Mouse (Mus musculus) liver, embryonic 11.5 days (tissue): ENCODE data around the gene Slc47a1. TPM values are rescaled to one million over a fixed set of nuclear protein-coding genes. Genes with fewer than 3 reads are reported as not detected.
A peak's percentile ranks its signal among the peaks of the same experiment; 100 is the strongest.
"Not testable (repeated sequence)": the region's sequence is repeated elsewhere in the genome, so short reads cannot be mapped to it uniquely, and the experiment has no call there.

ENCODE experiments used
- ATAC-seq: fragments of 200-750 bp; cut with Nextera tagmentation; replicated peaks from 2 replicates; pipeline ENCODE4 v1.8.0; 2017; ENCODE audit warnings: moderate number of reproducible peaks, mild to moderate bottlenecking, moderate TSS enrichment, moderate library complexity; ENCODE audit not compliant: low FRiP score
- DNase-seq: peaks from one replicate; pipeline ENCODE4 v3.0.0-alpha.2; 2017; ENCODE audit warnings: low spot score
- H3K27ac ChIP-seq: fragments of 300-500 bp; sonication (generic); 2 replicates; pipeline ENCODE4 v1.5.1; 2014; ENCODE audit warnings: mild to moderate bottlenecking, low read depth, low read length, control low read depth
- H3K27me3 ChIP-seq: fragments of 300-500 bp; sonication (generic); replicated peaks from 2 replicates; pipeline ENCODE4 v1.6.1; 2014; ENCODE audit warnings: low read length, mixed read lengths; ENCODE audit not compliant: control insufficient read depth, insufficient read depth
- H3K36me3 ChIP-seq: fragments of 300-500 bp; sonication (generic); 2 replicates; pipeline ENCODE4 v1.6.1; 2014; ENCODE audit warnings: mild to moderate bottlenecking, low read length, moderate library complexity, mixed read lengths; ENCODE audit not compliant: control insufficient read depth, insufficient read depth
- H3K4me1 ChIP-seq: fragments of 300-500 bp; sonication (generic); replicated peaks from 2 replicates; pipeline ENCODE4 v1.6.1; 2014; ENCODE audit warnings: low read length, mixed read lengths; ENCODE audit not compliant: control insufficient read depth, insufficient read depth
- H3K4me2 ChIP-seq: fragments of 300-500 bp; sonication (generic); 2 replicates; pipeline ENCODE4 v1.6.1; 2014; ENCODE audit warnings: mild to moderate bottlenecking, control low read depth, moderate library complexity
- H3K4me3 ChIP-seq: fragments of 300-500 bp; sonication (generic); 2 replicates; pipeline ENCODE4 v1.5.1; 2014; ENCODE audit warnings: low read depth, low read length, control low read depth
- H3K9ac ChIP-seq: fragments of 300-500 bp; sonication (generic); 2 replicates; pipeline ENCODE4 v1.6.1; 2014; ENCODE audit warnings: low read depth, low read length, control low read depth
- H3K9me3 ChIP-seq: fragments of 300-500 bp; sonication (generic); 2 replicates; pipeline ENCODE4 v1.6.1; 2016; ENCODE audit warnings: low read length, inconsistent platforms, mixed read lengths; ENCODE audit not compliant: control insufficient read depth
- WGBS: fragments of 180-500 bp; shearing (Covaris S2); extraction: QIAGEN DNeasy Blood & Tissue Kit; methylation state at CpG from one replicate; pipeline ENCODE4 v1.1.7; 2014; 5-methylcytosine and 5-hydroxymethylcytosine counted together
- polyA plus RNA-seq: library from polyadenylated mRNA; unstranded; fragments of >200 nt; fragmentation: Nextera tagmentation; extraction: Ambion mirVana; gene quantifications from 2 replicates; pipeline ENCODE4 v1.2.1, GENCODE M21; 2014

Slc47a1 gene
- 1.4 TPM in 2 replicates for polyA plus RNA-seq

DNA sequence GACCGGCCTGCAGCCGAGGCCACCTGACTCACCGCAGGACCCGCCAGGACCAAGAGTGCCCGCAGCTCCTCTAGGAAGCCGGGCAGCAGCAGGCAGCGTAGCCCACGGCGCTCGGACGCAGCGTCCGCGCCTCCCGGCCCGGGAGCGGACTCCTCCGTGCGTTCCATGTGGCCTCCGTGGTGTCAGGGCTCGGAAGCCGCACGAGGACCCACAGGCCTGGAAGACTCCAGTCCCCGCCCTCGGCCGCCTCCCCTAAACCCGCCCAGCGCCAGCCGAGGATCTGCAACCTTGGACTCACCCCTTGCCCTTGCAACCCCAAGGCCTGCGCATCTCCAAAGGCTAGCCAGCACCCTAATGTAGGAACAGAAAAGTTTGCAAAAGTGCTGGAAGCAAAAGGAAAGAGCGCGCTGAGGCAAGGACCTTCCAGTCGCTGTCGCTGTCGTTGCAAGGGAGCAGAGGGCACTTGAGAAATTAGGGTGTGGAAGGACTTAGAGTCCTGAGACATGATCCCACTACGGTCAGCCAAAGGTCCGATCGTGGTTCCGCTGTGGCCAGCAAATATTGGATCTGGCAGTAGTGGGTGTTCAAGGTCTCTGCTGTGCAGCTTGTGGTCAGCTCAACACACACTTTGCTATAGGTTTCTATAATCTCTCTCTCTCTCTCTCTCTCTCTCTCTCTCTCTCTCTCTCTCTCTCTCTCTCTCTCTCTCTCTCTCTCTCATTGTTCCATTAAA, at the start of gene Slc47a1:
Slc47a1 (minus strand) TSS at position 465 of the 733 bp plus-strand sequence.
- Histone ChIP-seq H3K4me2 (peak within 1 kb of the TSS; percentile 65), H3K27me3 (peaks cover 42% of the 10 kb centered on the region), H3K27ac (no peak within 1 kb of the TSS), H3K4me1 (0 out of 2 replicates have a peak, but pooled peaks cover 5% of the 10 kb centered on the region), H3K36me3 (no peaks in the 10 kb centered on the region), H3K9ac (no peak within 1 kb of the TSS), H3K9me3 (no peaks in the 10 kb centered on the region), H3K4me3 (peak within 1 kb of the TSS; percentile 36)
- no peak for ATAC-seq
- WGBS = 16% methylated on average over 39 of the region's 39 CpGs
- DNase-seq = peak; percentile 39

DNA sequence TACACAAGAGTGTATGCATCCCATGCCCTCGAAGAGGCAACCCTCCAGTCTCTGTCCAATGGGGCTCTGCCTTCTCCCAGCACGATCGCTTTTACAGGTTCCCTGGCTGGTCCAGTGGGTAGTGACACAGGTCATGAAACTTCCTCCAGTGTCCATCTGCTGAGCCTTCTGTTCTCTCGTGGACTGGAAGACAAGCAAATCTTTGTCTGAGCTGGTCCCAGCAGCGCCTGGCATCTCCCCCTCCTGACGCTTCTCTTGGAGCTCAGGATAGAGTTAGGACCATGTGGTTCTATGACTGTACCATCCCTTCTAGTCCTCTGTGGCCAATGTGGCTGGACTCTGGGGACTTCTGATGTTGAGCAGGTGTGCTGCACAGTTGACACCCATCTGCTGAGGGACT, 41.1 kb upstream of the Slc47a1 start:
- WGBS = 81% methylated on average over 6 of the region's 6 CpGs
- no peaks in the 10 kb centered on the region for H3K27me3 ChIP-seq
- DNase-seq = no peak

DNA sequence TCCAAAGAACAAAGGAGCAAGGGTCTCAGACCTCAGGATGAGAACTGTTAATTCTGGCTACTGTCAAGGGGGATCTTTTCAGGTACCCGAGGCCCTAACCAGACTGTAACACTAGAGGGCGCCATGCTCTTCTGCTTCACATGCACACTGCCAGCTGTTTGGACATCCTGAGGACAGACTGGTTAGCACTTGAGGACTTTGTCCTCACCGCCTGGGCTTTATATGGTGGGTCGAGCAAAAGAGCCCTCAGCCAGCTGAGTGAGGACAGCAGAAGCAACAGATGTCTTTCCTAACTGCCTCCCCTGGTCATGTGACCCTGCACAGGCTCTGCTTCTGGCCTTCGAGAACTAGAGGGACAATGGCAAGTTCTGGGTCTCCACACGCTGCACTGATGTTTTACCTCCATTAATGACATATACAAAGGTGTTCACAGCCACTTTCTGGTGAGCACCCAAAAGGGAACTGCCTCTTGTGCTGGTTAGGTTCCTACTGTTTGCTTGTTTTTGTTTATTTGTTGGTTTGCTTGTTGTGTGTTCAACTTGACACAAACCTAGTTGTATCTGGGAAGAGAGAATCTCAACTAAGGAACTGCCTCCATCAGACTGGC, 39.9 kb upstream of the Slc47a1 start:
- peak; percentile 69 for DNase-seq
- no peak overlapping the region for H3K4me3 ChIP-seq
- H3K4me1 ChIP-seq = no peaks in the 10 kb centered on the region
- no peaks in the 10 kb centered on the region for H3K9me3 ChIP-seq
- no peak overlapping the region for H3K9ac ChIP-seq
- no peak overlapping the region for H3K4me2 ChIP-seq
- H3K27me3 ChIP-seq = no peaks in the 10 kb centered on the region
- H3K36me3 ChIP-seq = no peaks in the 10 kb centered on the region
- H3K27ac ChIP-seq = no peak overlapping the region
- 30% methylated on average over 6 of the region's 6 CpGs for WGBS
- ATAC-seq = no peak

More for the DNA sequence above, 41.1 kb upstream of the Slc47a1 start:
- Histone ChIP-seq H3K9ac (no peak overlapping the region), H3K36me3 (no peaks in the 10 kb centered on the region), H3K9me3 (no peaks in the 10 kb centered on the region), H3K4me1 (no peaks in the 10 kb centered on the region), H3K4me2 (no peak overlapping the region), H3K27ac (no peak overlapping the region), H3K4me3 (no peak overlapping the region)
- ATAC-seq = no peak

DNA sequence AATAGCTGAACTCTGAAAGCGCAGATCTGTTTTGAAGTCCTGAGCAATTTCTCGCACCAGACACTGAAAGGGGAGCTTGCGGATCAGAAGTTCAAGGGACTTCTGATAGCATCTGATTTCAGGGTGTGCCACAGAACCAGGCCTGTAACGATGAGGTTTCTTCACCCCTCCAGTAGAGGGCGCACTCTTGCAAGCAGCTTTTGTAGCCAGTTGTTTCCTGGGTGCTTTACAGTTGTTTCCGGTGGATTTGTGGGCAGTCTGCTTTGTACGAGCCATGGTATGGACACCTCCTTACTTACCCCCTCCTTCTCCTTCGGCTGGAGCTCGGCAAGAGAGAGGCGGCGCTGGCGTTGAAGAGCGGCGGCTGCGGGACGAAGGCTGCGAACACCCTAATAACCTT, 38.4 kb upstream of the Slc47a1 start:
- not testable (repeated sequence) for ATAC-seq, H3K4me1 ChIP-seq, H3K9me3 ChIP-seq, H3K36me3 ChIP-seq, H3K4me2 ChIP-seq, DNase-seq, H3K9ac ChIP-seq, H3K4me3 ChIP-seq, H3K27ac ChIP-seq, H3K27me3 ChIP-seq
- 83% methylated on average over 17 of the region's 17 CpGs for WGBS

DNA sequence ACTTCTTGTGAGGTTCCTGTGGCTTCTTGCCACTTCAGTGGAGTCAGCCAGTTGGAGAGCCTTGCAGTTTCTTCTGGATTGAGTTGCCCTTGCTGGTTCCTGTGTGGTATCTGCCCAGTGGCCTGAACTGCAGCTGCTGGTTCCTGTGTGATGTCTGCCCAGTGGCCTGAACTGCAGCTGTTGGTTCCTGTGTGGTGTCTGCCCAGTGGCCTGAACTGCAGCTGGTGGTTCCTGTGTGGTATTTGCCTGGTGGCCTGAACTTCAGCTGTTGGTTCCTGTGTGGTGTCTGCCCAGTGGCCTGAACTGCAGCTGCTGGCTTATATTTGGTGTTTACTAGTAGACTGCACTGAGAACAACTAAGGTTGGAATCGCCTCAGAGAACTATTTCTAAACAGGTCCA, 37.3 kb upstream of the Slc47a1 start:
- DNase-seq = no peak
- Histone ChIP-seq H3K4me1 (no peaks in the 10 kb centered on the region), H3K9ac (no peak overlapping the region), H3K9me3 (no peaks in the 10 kb centered on the region), H3K36me3 (no peaks in the 10 kb centered on the region), H3K4me2 (no peak overlapping the region), H3K4me3 (no peak overlapping the region), H3K27ac (no peak overlapping the region), H3K27me3 (0 out of 2 replicates have a peak, but pooled peaks cover 2% of the 10 kb centered on the region)
- no peak for ATAC-seq
- WGBS = 72% methylated on average over 1 of the region's 1 CpGs

DNA sequence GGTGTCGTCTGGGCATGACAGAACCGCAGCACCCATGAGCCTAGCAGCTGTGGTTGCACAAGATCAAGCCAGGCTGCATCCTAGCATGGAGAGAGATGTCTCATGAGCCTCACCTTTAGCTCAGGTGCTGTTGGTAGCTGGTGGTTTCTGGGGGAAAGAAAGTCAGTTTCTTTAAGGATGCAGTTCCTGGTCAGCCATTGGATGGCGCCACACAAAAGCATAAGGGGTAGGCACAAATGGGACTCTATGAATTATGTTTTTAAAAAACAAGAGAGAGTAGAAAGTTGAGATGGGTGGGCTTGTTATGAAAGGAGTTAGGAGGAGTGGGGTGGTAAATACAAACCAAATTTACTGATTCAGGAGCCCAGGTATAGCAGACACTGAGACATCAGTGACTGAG, 36.4 kb upstream of the Slc47a1 start:
- H3K4me2 ChIP-seq = no peak overlapping the region
- H3K9ac ChIP-seq = no peak overlapping the region
- 0 out of 2 replicates have a peak, but pooled peaks cover 2% of the 10 kb centered on the region for H3K27me3 ChIP-seq
- H3K4me3 ChIP-seq = no peak overlapping the region
- ATAC-seq (no peak), DNase-seq (no peak)
- H3K4me1 ChIP-seq = no peaks in the 10 kb centered on the region
- 84% methylated on average over 3 of the region's 3 CpGs for WGBS
- H3K9me3 ChIP-seq = no peaks in the 10 kb centered on the region
- no peaks in the 10 kb centered on the region for H3K36me3 ChIP-seq
- no peak overlapping the region for H3K27ac ChIP-seq

DNA sequence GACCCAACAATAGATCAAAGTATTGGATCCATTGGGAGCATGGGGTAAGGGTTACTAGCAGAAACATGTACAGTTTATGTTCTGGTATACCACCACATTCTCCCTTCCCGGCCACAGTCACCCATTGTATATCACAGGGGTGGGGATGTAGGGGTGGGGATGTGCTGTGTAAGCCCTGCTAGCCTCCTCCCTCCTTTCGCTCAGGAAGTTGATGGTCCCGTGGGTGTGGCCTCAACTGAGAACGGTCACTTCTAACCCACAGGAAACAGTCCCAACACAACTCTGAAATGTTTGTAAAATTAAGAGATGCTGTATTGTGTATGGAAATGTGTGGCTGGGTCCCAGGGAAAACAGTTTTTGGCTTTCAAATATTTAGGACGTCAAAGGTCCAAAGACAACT, 35.3 kb upstream of the Slc47a1 start:
- no peak overlapping the region for H3K9ac ChIP-seq
- DNase-seq (no peak), ATAC-seq (no peak)
- H3K4me1 ChIP-seq = no peaks in the 10 kb centered on the region
- H3K4me3 ChIP-seq = no peak overlapping the region
- 57% methylated on average over 5 of the region's 5 CpGs for WGBS
- 0 out of 2 replicates have a peak, but pooled peaks cover 2% of the 10 kb centered on the region for H3K27me3 ChIP-seq
- no peak overlapping the region for H3K27ac ChIP-seq
- no peaks in the 10 kb centered on the region for H3K36me3 ChIP-seq
- no peak overlapping the region for H3K4me2 ChIP-seq
- H3K9me3 ChIP-seq = no peaks in the 10 kb centered on the region

DNA sequence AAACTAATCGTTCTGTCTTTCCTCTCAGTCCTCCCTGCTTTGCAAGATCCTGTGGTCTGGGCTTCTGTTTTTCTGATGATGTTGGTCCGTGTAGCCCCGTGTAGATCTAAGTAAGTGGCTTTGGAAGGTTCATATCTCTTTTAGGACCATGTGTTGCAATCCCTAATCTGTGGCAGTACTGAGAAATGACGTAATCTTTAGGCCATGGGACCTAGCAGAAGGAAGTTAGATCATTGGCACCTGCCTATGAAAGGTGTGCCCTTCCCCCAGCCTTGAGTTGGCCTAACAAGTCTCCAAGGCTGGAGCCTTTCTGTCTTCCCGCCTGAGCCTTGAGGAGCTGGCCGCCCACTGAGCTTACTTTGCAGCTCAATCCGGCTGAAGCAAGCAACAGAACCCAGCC, 33.7 kb upstream of the Slc47a1 start:
- Histone ChIP-seq H3K9me3 (no peaks in the 10 kb centered on the region), H3K4me2 (no peak overlapping the region), H3K4me1 (0 out of 2 replicates have a peak, but pooled peaks cover 2% of the 10 kb centered on the region), H3K9ac (no peak overlapping the region), H3K36me3 (no peaks in the 10 kb centered on the region), H3K27ac (no peak overlapping the region), H3K27me3 (0 out of 2 replicates have a peak, but pooled peaks cover 2% of the 10 kb centered on the region), H3K4me3 (no peak overlapping the region)
- DNase-seq (no peak), ATAC-seq (no peak)
- 45% methylated on average over 7 of the region's 7 CpGs for WGBS
